ENCODE assay signal across 29 mouse cellular contexts in genomic region chr11:78847884-78848848, GRCm38 (mm10). TPM values are rescaled to one million over a fixed set of nuclear protein-coding genes. Genes with fewer than 3 reads are reported as not detected.
DNase-seq lines count a peak whose midpoint lies in the region; ATAC-seq and TF ChIP-seq lines count a peak whose summit lies in the region.
"Had no signal": no experiment of that assay in that cellular context is flagged by ENCODE, and none has a peak within 500 bp of the region (broad histone marks: within the 10 kb centered on the region; RNA-seq: fewer than 3 reads in every experiment).

No protein-coding gene starts in this region.

- in situ Hi-C loops in CH12.LX (cut with MboI; ENCODE audit: low pct_ligation_motif_present, low pct_unique_long_range_greater_than_20kb, low sequenced_read_pairs) = no loop called here

- no peak overlapping the region for H3K9ac ChIP-seq in CH12.LX (ENCODE audit: insufficient read depth, low read depth)
- H3K9ac ChIP-seq in liver, embryonic 12.5 days = no peak overlapping the region
- H3K9ac ChIP-seq: forebrain, embryonic 12.5 days; hindbrain, embryonic 13.5 days; limb, embryonic 15.5 days; lung, embryonic 15.5 days; midbrain, embryonic 12.5 days had no signal

- H3K27ac ChIP-seq in kidney, adult 2 months (ENCODE audit: insufficient read depth, low read depth, low read length) = no peak overlapping the region
- H3K27ac ChIP-seq in CH12.LX (ENCODE audit: insufficient read depth, low read depth) = no peak overlapping the region
- H3K27ac ChIP-seq in liver, embryonic 12.5 days = peak overlapping the region; percentile 52; the same call in 1 of the 2 replicates
- H3K27ac ChIP-seq in small intestine, adult 2 months (ENCODE audit: insufficient read depth, low read depth, low read length) = peak overlapping the region; percentile 98
- H3K27ac ChIP-seq: forebrain, embryonic 12.5 days; hindbrain, embryonic 13.5 days; kidney, postnatal 0 days; limb, embryonic 10.5 days; limb, embryonic 15.5 days; lung, embryonic 15.5 days; midbrain, embryonic 12.5 days had no signal

- TF ChIP-seq POLR2A in kidney, adult 2 months (IDR thresholded peaks at IDR 0.05; ENCODE audit: low read depth, low read length) = no peak
- no peak for TF ChIP-seq POLR2A in CH12.LX (IDR thresholded peaks at IDR 0.05; ENCODE audit: low read depth, low read length)
- TF ChIP-seq POLR2A in small intestine, adult 2 months (IDR thresholded peaks at IDR 0.05; ENCODE audit: low read depth, low read length) = no peak

- no peaks in the 10 kb centered on the region for H3K36me3 ChIP-seq in kidney, adult 2 months (ENCODE audit: control insufficient read depth, insufficient read depth, low read length)
- H3K36me3 ChIP-seq in CH12.LX (replicated peaks in 1 of 2; ENCODE audit: control insufficient read depth in 1 of 2, insufficient read depth in 1 of 2, low read length in 1 of 2) = no peaks in the 10 kb centered on the region
- no peaks in the 10 kb centered on the region for H3K36me3 ChIP-seq in liver, embryonic 12.5 days
- H3K36me3 ChIP-seq in small intestine, adult 2 months (ENCODE audit: control insufficient read depth, insufficient read depth, low read length) = no peaks in the 10 kb centered on the region
- H3K36me3 ChIP-seq: forebrain, embryonic 12.5 days; hindbrain, embryonic 13.5 days; limb, embryonic 10.5 days; limb, embryonic 15.5 days; lung, embryonic 15.5 days; midbrain, embryonic 12.5 days had no signal

- peak; percentile 41; the same call in 1 of the 2 replicates for TF ChIP-seq EP300 in CH12.LX (IDR thresholded peaks at IDR 0.05; ENCODE audit: low read length)

- no peaks in the 10 kb centered on the region for H3K79me2 ChIP-seq in CH12.LX (replicated peaks; ENCODE audit: control insufficient read depth, extremely low read depth, insufficient read depth, poor library complexity, severe bottlenecking)

- DNase-seq in kidney, adult 2 months = peak; percentile 58
- no peak for DNase-seq in kidney, postnatal 4 days
- DNase-seq in CH12.LX (ENCODE audit: extremely low read depth) = no peak
- no peak for DNase-seq in heart, postnatal 14 days
- DNase-seq in frontal cortex, postnatal 14 days (ENCODE audit: low spot score in 2 of 2) = no peak
- DNase-seq: adrenal gland, postnatal 25 days; cerebellum, adult 18-20 months; gastrocnemius, postnatal 36 days; heart, adult 18-20 months; heart, postnatal 4 days; kidney, adult 18-20 months; layer of hippocampus, adult 9-11 months; lung, postnatal 4 days; right cerebral cortex, postnatal 25 days; spleen, adult 18-20 months; thymus, postnatal 14 days had no signal

- H3K9me3 ChIP-seq in CH12.LX (replicated peaks; ENCODE audit: low read length) = no peaks in the 10 kb centered on the region
- no peaks in the 10 kb centered on the region for H3K9me3 ChIP-seq in liver, embryonic 12.5 days (replicated peaks)
- H3K9me3 ChIP-seq: forebrain, embryonic 12.5 days; hindbrain, embryonic 13.5 days; limb, embryonic 10.5 days; limb, embryonic 15.5 days; lung, embryonic 15.5 days; megakaryocyte, embryonic 14.5 days; midbrain, embryonic 12.5 days had no signal

- dilution Hi-C loops in CH12.LX (cut with MboI; ENCODE audit: extremely low pct_ligation_motif_present, extremely low pct_unique_long_range_greater_than_20kb, low sequenced_read_pairs) = no loop called here

- TF ChIP-seq CTCF in kidney, adult 2 months (conservative IDR thresholded peaks at IDR 0.05; ENCODE audit: insufficient read depth, insufficient read length, low read depth, low read length) = no peak
- TF ChIP-seq CTCF in CH12.LX (conservative IDR thresholded peaks at IDR 0.05 in 1 of 2, IDR thresholded peaks at IDR 0.05 in 1 of 2; ENCODE audit: low read depth in 2 of 2, low read length in 2 of 2) = no peak
- TF ChIP-seq CTCF in small intestine, adult 2 months (IDR thresholded peaks at IDR 0.05; ENCODE audit: extremely low read depth, insufficient read length, insufficient replicate concordance, low read depth, low read length) = no peak

- H3K4me1 ChIP-seq in kidney, adult 2 months (ENCODE audit: control insufficient read depth, insufficient read depth, low read length) = no peaks in the 10 kb centered on the region
- peaks cover 7 to 26% of the 10 kb centered on the region in 2 experiments for H3K4me1 ChIP-seq in CH12.LX (ENCODE audit: control insufficient read depth in 1 of 2, insufficient read depth in 2 of 2)
- H3K4me1 ChIP-seq in liver, embryonic 12.5 days = peaks cover 6% of the 10 kb centered on the region; the same call in 1 of the 2 replicates
- peaks cover 29% of the 10 kb centered on the region for H3K4me1 ChIP-seq in small intestine, adult 2 months (ENCODE audit: control insufficient read depth, insufficient read depth, insufficient read length, low read length)
- H3K4me1 ChIP-seq: lung, embryonic 15.5 days had no signal

- no peaks in the 10 kb centered on the region for H3K27me3 ChIP-seq in kidney, adult 2 months (replicated peaks; ENCODE audit: control insufficient read depth, insufficient read depth, low read length)
- H3K27me3 ChIP-seq in CH12.LX (replicated peaks) = no peaks in the 10 kb centered on the region
- H3K27me3 ChIP-seq in liver, embryonic 12.5 days (replicated peaks) = no peaks in the 10 kb centered on the region
- no peaks in the 10 kb centered on the region for H3K27me3 ChIP-seq in small intestine, adult 2 months (ENCODE audit: control insufficient read depth, insufficient read depth, low read length)
- H3K27me3 ChIP-seq: forebrain, embryonic 12.5 days; hindbrain, embryonic 13.5 days; limb, embryonic 15.5 days; lung, embryonic 15.5 days; midbrain, embryonic 12.5 days had no signal

- H3K4me2 ChIP-seq in CH12.LX (ENCODE audit: insufficient read depth, low read depth, poor library complexity, severe bottlenecking) = peak overlapping the region; percentile 31
- no peak overlapping the region for H3K4me2 ChIP-seq in liver, embryonic 12.5 days
- H3K4me2 ChIP-seq: forebrain, embryonic 12.5 days; heart, embryonic 11.5 days; hindbrain, embryonic 13.5 days; limb, embryonic 15.5 days; lung, embryonic 15.5 days; midbrain, embryonic 12.5 days had no signal

- ATAC-seq in liver, embryonic 12.5 days = no peak

- TF ChIP-seq RAD21 in CH12.LX (IDR thresholded peaks at IDR 0.05; ENCODE audit: low read depth, low read length) = no peak

- no peak overlapping the region for H3K4me3 ChIP-seq in kidney, adult 2 months (ENCODE audit: insufficient read depth, low read depth, low read length)
- no peak overlapping the region for H3K4me3 ChIP-seq in CH12.LX (replicated peaks in 1 of 3; ENCODE audit: low read depth in 2 of 3, low read length in 2 of 3, poor library complexity in 1 of 3)
- H3K4me3 ChIP-seq in liver, embryonic 12.5 days = no peak overlapping the region
- no peak overlapping the region; the same call in 1 of the 2 replicates for H3K4me3 ChIP-seq in small intestine, adult 2 months (ENCODE audit: low read depth, low read length)
- H3K4me3 ChIP-seq: erythroblast, embryonic 14.5 days; forebrain, embryonic 12.5 days; hindbrain, embryonic 13.5 days; limb, embryonic 10.5 days; limb, embryonic 15.5 days; lung, embryonic 15.5 days; megakaryocyte, embryonic 14.5 days; midbrain, embryonic 12.5 days; myocyte had no signal

- intact Hi-C loops in heart, postnatal 14 days (cut with DNase I) = loop anchor here (10.0 kb wide), 1 partner anchor 307 kb away; no protein-coding TSS in a partner anchor

- WGBS in kidney, adult 2 months = 42% methylated on average over 7 of the region's 7 CpGs
- WGBS in liver, embryonic 12.5 days (ENCODE audit: insufficient replicate concordance) = 41% methylated on average over 7 of the region's 7 CpGs
- 15% methylated on average over 7 of the region's 7 CpGs for WGBS in small intestine, adult 2 months

TF ChIP-seq in CH12.LX, 34 proteins besides CTCF, POLR2A, EP300 and RAD21:
- TF ChIP-seq NRF1 (IDR thresholded peaks at IDR 0.05; ENCODE audit: low read depth, low read length) (no peak), GABPA (IDR thresholded peaks at IDR 0.05; ENCODE audit: insufficient replicate concordance, low read depth, low read length) (no peak), IRF4 (IDR thresholded peaks at IDR 0.05; ENCODE audit: low read depth, low read length) (peak; percentile 66), ZMIZ1 (IDR thresholded peaks at IDR 0.05; ENCODE audit: low read depth, low read length) (no peak), BHLHE40 (IDR thresholded peaks at IDR 0.05; ENCODE audit: low read depth, low read length) (peak; percentile 52)

RNA-seq across cellular contexts. Expression of gene Lyrm9, which starts 21.8 kb away (rescaled TPM):
- polyA plus RNA-seq in kidney, adult 2 months (2012; rRNA removed) = 22.4 and 24.9 TPM in 2 replicates
- total RNA-seq in CH12.LX (2012; rRNA removed) (34.9 and 35.3 TPM in 2 replicates), CH12.LX (2014; rRNA removed) (22.0 and 28.0 TPM in 2 replicates)
- 36.2 and 49.4 TPM in 2 replicates for polyA plus RNA-seq in CH12.LX (2012; ENCODE audit: insufficient read length, low read depth)
- polyA plus RNA-seq in liver, embryonic 12.5 days (2016; fragmentation: Nextera tagmentation; extraction: Ambion mirVana) = 22.5 and 28.1 TPM in 2 replicates
- polyA plus RNA-seq in small intestine, adult 2 months (2012; rRNA removed) = 11.4 and 14.0 TPM in 2 replicates
- 10 to 100 TPM; 31.1 to 36.3 TPM for total RNA-seq in heart, postnatal 14 days (2021)

Comparison
In these comparisons a context has a peak if more than half of its experiments do, and no peak if none do; other contexts are left out.
1. H3K27ac ChIP-seq: peak in liver, embryonic 12.5 days (single experiment) and small intestine, adult 2 months (single experiment); none in kidney, adult 2 months (single experiment) and CH12.LX (single experiment).